Mouse (Mus musculus) cerebellum, postnatal 36 days (tissue): ENCODE results near the gene Medag.

Source experiments
- DNase-seq, 2 experiments: peaks; one replicate each; pipeline ENCODE4 v3.0.0; 2021 to 2022; ENCODE audit warnings: mixed read lengths in 2 of 2

The Medag gene

DNA sequence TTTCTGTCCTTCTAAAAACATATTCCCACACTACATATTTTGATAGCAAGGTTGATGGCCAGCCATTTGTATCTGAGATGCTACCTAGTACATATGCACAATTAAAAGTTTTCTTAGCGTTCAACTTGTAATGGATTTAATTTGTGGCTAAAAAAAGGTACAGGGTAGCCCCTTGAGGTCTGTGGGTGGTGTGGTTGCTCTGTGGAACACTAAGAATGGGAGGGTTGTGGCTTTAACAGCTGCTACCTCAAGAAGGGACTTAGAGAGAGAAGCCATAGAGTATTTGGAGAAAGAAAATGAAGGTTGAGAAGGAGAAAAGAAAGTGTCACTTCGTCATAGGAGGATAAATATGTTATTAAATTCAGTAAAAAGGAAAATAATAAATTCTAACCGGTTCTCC is 19.4 kb downstream of the Medag start:
- DNase-seq, result no peak

DNA sequence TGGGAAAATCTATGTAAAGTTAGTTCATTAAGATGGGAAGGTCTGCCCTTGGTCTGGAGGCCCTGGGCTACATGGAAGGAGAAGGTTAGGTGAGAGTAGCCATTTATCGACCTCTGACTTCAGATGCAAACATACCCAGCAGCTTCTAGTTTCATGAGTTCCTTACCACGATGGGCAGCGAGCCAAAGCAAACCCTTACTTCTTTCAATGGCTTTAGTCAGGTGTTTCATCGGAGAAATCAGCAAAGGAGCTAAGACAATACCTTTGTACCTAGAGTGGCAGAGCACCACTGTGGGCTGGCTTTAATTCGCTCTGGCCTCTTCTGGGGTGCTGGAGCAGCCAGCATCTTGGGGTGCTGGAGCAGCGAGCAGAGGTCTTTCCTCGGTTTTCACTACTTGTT is 22.1 kb downstream of the Medag start:
- no peak for DNase-seq

DNA sequence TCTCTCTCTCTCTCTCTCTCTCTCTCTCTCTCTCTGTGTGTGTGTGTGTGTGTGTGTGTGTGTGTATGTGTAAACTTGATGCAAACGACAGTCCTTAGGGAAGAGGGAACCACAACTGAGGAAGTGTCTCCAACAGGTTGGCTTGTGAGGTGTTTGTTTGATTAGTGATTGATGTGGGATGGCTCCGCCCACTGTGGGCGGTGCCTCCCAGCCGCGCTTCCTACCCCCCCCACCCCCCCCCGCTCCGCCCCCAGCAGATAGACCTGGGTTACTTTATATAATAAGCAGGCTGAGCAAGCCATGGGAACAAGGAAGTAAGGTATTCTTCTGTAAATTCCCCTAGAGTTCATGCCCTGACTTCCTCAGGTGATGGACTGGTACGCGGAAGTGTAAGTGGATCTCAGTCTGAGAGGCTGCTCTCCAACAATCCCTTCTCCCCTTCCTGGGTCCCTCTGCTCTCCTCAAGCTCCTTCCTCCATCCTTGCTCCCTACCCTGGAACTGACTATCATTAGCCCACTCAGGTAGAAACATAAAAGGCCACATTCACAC is 22.7 kb downstream of the Medag start:
- no peak for DNase-seq

DNA sequence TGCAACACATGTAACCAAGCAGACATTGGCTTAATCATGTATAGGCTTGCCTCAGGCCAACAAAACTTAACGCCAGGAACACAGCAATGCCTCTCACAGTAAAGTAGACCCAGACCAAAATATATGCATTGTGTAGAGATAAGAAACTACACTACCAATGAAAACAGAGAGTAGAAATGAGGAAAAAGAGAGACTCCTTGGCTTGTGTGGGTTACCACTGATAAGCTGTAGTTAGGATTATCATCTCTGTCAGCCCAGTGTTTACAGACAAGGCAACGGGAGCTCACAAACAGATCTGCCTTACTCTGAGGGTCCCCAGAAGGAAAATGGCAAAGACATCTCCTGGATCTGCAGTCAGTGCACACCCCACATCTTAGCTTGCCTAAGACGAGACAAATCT is 25.0 kb downstream of the Medag start:
- no peak for DNase-seq

DNA sequence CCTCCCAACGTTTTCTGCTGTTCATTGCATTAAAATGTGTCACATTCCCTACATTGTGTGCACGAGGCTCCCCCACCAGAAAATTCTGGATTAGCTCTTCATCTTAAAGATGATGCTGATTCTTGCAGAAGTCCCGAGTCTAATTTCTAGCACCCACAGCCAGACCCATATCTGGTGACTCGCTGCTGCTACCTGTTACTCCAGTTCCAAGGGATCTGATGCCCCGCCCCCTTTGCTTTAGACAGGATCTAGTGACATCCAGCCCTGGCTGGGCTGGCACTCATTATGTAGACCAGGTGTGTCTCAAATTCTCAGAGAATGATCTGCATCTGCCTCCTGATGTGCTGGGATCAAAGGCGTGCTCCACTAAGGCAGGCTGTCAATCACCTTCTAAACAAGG is 25.6 kb downstream of the Medag start:
- DNase-seq, result no peak

DNA sequence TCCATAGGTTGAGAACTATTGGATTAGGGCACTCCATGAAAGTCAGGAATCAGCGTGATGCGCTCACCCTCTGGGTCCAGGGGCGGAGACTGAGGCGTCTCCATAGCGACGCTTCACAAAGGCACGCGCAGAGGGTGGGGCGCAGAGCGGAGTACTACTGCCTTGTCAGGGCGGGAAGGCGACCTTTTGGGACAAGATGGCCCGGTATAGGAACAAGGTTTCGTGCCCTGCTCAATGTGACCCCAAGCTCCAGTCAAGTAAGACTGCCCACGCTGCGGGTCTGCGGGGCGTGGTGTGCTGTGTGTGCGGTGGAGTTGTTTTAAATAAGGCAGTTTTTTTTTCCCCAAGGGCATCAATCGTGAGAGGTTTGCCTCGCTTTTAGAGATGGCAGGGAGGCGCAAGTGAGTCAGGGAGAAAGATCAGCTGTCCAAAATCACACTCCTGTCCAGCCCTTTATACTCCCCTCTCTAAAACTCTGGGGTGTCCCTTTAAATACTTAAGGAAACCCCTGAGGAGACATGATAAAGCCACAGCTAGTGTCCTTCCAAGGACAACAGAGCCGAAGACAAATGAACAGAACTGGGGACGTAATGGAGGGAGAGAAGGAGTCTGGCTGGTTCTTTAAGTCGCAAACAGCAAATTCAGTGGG is 28.1 kb downstream of the Medag start, which contains the start of gene Tex26:
Tex26 (plus strand) TSS at position 130 of the 649 bp plus-strand sequence.
- DNase-seq, result peak; percentile 54 to 63

DNA sequence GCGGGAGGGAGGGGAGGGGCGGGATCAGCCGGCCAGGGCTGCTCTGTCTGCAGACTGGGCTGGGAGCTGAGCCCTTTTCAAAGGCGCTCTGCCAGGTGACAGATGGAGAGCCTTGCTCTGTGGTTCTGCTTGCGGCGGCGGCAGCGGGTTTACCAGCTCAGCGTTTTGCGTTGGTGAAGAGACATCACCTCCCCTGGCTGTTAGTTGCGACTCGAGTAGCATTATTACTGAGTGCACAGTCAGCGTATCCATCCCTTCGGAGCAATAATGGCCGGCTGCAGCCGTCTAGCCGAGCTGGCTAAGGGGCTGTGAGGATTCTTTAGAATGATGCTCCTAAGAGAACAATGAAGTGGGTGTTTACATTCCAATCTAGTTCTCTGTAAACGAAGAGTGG is 28.6 kb downstream of the Medag start:
- DNase-seq, result peak; percentile 97

DNA sequence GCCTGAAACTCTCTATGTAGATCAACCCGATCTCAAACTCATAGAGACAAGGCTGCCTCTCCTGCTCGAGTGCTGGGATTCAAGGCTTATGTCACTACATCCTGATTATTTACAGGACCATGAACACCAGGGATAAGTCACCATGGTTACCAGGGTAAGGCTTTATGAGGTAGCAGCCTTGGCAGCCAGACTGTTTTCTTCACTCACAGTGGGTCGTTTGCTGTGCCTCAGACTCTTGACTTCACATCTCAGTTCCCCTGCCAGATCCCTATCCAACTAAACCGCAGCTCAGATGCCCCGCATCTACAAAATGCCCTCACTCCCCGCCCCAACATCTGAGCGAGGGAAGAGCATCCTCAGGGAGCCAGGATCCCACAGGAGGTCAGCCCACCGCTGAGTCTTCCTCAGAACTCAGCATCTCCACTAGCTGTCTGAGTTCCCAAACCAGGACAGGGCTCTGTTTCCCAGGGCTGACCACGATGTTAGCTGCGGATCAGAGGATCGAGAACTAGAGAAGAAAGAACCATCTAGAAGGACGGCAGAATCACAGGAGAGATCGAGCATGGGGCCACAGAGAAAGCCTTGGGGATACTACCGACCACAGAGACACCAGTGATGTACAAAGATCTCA is 30.2 kb downstream of the Medag start:
- peak in 1 of 2 experiments; percentile 20 for DNase-seq

DNA sequence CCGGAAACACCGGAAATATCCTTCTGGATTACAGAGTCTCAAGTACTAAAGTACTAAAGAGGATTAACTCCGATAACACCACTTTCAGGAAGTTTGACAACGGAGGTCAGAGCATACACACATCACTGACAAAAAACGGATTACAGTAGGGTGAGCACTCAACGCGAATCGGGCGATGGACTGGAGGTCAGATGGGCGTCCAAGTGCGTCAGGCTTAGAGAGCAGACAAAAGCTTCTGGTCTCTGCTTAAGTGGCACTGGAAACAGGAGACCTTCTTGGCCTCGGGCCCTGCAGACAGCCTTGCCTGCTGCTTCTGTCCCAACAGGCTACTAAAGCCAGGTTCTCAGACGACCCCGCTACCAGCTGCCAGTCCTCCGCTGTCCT is 30.7 kb downstream of the Medag start:
- peak; percentile 25 to 32 for DNase-seq

DNA sequence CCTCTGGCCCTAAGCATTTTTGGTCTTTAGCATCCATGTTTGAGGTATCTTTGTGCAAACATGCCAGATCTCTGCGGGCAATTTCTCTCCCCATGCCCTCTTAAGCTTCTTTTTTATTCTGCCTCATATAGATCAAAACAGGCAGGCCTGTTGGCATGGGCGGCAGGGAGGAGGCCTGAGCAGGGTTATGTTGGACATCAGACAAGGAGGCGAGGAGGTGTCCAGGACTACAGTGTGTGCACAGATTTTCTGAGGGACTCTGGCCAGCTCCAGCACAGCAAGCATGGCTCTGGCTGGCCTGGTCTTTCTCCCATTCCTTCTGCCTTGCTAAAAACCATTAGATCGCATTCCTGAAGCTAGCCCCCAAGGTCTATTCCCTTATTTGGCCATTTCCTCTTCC is 32.9 kb downstream of the Medag start:
- peak; percentile 79 to 81 for DNase-seq

DNA sequence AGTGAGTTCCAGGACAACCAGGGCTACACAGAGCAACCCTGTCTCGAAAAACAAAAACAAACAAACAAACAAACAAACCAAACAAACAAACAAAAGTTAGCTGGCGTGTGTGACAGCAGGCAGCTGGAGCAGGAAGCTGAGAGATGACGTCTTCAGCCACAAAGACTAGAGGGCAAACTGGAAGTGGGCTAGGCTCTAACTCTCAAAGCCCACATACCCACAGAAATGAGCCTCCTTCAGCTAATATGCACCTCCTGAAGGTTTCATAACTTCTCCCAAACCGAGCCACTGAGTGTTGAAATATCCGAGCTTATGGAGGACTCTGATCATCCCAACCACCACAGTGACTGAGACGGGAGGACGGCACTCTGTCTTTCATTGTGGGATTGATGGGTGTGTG is 34.9 kb downstream of the Medag start:
- DNase-seq, result no peak

DNA sequence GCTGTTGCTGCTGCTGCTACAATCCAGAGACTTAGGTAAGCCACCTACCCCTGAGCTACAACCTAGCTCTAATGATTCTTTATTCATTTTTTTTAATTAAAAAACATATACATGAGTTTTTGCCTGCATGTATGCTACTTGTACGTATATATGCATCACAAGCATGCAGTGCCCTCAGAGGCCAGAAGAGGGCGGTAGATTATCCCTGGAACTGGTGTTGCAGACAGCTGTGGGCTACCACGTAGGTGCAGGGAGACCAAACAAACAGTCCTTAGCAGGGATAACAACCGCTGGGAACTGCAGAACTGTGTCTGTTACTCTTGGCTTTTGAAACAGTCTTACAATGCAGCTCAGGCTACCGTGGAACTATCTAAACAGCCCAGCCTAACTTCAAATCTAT is 36.2 kb downstream of the Medag start:
- no peak for DNase-seq

DNA sequence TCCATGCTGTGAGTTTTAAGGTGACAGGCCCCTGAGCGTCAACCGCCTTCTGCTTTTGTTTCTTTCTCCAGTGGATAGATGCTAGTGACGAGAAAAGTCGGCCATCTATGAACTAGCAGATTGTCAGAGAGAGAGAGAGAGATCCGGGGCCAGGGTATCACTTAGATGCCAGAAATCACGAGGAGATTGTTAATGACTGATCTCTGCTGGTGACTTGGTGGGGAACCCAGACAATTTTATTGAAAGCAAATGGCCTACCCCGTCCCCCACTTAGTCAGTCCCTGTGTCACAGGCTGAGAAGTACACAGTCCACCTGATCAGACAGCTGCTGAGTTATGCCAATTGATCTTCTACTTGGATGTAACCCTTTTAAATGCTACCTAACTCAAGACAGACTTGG is 37.9 kb downstream of the Medag start:
- no peak for DNase-seq

DNA sequence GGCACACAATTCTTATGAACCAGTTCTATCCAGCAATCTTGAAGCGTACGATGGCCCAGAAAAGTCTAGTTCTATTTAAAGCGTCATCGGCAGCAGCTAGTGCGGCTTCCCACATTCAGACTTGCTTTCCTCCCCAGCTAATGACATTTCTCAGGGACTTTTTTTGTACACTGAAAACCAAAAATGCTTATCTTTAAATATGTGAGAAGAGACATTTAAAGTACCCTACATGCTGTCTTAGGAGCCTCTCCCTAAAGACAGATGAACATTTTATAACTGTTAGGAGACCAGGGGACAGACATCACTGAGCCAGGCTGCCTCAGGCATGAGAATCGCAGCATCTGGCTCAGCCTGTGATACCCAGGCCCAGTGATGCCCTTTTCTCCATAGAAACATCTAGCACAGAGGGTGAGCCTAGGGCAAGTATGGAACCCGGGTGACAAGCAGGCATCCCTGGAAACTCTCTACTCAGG is 39.7 kb downstream of the Medag start:
- no peak for DNase-seq

DNA sequence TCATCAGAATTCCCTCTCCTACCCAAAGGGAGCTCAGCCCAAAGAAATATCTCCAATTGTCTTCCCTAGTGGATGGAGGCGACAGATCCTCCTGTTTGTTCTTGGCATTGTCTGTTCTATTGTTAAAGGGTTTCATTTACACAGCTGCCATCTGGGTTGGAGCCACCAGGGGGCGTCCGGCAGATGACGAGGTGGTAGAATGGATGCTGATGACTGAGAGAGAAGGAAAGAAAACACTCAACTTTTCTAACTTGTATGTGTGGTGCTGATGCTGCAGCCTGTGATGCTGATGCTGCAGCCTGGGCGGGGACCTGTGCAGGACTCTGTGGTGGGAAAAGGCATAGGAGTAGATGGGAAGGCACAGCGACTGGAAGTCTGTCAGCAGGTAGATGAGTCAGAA is 42.7 kb downstream of the Medag start:
- peak; percentile 73 to 78 for DNase-seq

DNA sequence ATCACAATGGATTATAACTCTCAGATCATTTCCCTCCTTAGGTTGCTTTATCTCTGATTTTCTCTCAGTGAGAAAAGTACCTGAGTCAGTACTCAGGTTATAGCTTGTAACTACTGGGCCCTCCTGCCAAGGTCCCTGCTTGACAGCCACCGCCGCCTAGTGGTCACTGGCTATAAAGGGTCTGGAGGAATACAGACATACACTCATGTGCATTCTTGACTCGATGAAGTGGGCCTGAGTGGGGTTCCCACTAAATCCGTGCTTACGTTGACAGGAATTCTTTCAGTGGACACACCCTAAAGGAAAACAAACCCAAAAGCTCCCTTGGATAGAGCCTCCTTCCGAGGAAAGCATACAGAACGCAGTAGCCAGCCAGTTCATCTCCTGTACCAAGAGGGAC is 45.0 kb downstream of the Medag start:
- no peak for DNase-seq

DNA sequence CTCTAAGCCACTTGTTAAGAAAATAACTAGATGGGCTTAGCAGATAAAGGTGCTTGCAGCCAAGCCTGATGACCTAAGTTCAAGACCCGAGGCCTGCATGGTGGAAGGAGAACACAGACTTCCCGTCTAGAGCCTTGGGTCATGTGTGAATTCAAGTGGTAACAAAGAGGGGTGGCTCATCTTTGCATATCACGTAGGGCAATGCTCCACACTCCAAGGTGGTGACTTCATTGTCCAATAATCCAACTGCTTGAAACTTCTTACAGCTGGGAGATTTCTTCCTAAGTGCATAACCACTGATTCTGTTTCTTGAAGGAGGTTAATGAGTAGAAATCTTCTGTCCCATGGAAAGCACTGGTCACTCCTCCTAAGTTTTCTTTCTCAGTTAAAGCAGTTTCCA is 50.5 kb downstream of the Medag start:
- no peak for DNase-seq

DNA sequence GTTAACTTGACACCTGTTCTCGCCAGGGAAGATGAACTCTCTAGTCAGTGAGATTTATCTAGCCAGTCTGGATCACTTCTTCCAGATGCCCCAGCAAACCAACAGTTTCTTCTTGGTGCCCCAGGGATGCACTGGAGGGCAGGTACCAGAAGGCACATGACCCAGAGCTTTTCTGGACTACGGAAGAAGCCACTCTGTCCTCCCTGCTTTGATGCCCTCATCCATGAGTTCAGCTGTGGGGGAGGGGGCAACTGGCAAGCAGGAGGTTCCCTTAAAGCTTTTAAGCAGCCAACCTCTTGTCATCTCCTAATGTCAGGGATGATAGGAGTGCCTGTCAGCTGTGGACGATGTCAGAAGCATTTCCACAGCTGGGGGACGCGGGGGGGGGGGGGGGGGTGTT is 53.8 kb downstream of the Medag start:
- no peak for DNase-seq

DNA sequence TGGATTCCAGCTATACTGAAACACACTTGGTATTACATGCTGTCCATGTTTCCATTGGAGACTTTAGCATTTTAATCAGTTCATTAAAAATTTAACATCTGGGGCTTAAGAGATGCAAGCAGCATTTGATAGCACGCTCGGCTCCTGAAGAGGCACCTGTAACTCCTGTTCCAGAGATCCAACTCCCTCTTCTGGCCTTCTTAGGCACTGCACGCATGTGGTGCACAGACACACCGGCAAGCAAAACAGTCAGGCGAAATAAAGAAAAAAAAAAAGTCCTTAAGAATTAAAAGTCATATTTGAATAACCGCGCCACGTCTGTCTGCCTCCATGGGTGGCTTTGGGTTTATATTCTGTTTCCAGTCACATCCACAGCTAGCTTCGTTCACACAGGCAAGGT is 62.6 kb downstream of the Medag start:
- no peak for DNase-seq

DNA sequence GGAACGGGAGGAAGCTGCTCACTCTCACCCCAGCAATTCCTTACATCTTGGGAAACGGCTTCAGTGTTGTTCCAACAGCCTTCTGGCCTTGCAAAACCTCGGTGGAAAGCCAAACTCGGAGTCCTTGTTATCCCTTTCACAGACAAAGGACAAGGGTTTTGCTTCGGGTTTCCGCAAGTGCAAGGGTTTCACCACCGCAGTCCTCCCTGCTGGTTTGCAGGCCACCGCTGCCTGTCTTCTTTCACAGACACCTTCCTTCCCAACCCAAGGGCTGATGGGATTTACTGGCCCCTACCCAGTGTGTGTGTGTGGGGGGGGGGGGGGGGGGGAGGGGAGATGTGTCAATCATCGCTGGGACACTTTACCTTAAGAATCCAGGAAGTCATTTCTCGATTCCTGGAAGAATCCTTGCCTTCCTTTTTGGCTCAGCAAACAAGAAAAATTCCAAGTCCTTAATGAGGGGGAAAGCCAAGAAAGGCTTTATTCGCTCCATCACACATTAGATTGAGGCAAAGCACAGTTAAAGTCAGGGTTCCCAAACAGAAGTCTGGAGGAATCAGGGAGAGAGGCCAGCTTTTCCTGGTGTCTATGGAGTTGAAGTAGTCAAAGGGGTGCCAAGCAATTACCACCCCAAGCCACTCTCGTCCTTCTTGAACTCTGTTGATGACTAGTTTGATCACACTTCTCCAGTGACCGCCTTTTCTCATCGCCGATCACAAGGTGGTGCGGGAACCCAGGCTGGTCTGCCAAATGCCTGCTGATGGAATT is 63.3 kb downstream of the Medag start:
- DNase-seq, result no peak
